Mouse (Mus musculus): ENCODE measurements around the gene Vmn1r104. TPM values are rescaled to one million over a fixed set of nuclear protein-coding genes. Genes with fewer than 3 reads are reported as not detected.

Gene Vmn1r104
- polyA plus RNA-seq (2015; fragmentation: Nextera tagmentation; extraction: Ambion mirVana): not detected in 2 replicates

GRCm38 (mm10) chr7:20533537-20533936, at the start of gene Vmn1r104:
Gene Vmn1r104 (plus strand): TSS chr7:20533837.

GRCm38 (mm10) chr7:20510434-20510833, 23.2 kb upstream of the Vmn1r104 start, which contains the start of gene Vmn1r103:
Gene Vmn1r103 (minus strand): TSS chr7:20510534.

GRCm38 (mm10) chr7:20545657-20546056, 12.0 kb downstream of the Vmn1r104 start, which contains the start of gene Gm5726:
Gene Gm5726 (minus strand): TSS chr7:20545757.

GRCm38 (mm10) chr7:20576141-20576540, 42.5 kb downstream of the Vmn1r104 start, which contains the start of gene Gm4141:
Gene Gm4141 (minus strand): TSS chr7:20576241.

Other genes with a start within 250 kb of the Vmn1r104 start
- not detected in 2 replicates for gene Gm4133, start 199.8 kb upstream of the Vmn1r104 start, polyA plus RNA-seq (2015; fragmentation: Nextera tagmentation; extraction: Ambion mirVana)
- not detected in 2 replicates for gene Gm5728, start 158.4 kb upstream of the Vmn1r104 start, polyA plus RNA-seq (2015; fragmentation: Nextera tagmentation; extraction: Ambion mirVana)
- gene Vmn1r100, start 115.9 kb upstream of the Vmn1r104 start, polyA plus RNA-seq (2015; fragmentation: Nextera tagmentation; extraction: Ambion mirVana): not detected in 2 replicates
- not detected in 2 replicates for gene Vmn1r101, start 91.2 kb upstream of the Vmn1r104 start, polyA plus RNA-seq (2015; fragmentation: Nextera tagmentation; extraction: Ambion mirVana)
- gene Gm10670, start 58.9 kb upstream of the Vmn1r104 start, polyA plus RNA-seq (2015; fragmentation: Nextera tagmentation; extraction: Ambion mirVana): not detected in 2 replicates
- not detected in 2 replicates for gene Vmn1r103, start 23.3 kb upstream of the Vmn1r104 start, polyA plus RNA-seq (2015; fragmentation: Nextera tagmentation; extraction: Ambion mirVana)
- not detected in 2 replicates for gene Gm5726, start 11.9 kb downstream of the Vmn1r104 start, polyA plus RNA-seq (2015; fragmentation: Nextera tagmentation; extraction: Ambion mirVana)
- not detected in 2 replicates for gene Gm4141, start 42.4 kb downstream of the Vmn1r104 start, polyA plus RNA-seq (2015; fragmentation: Nextera tagmentation; extraction: Ambion mirVana)
- not detected in 2 replicates for gene Gm4513, start 65.2 kb downstream of the Vmn1r104 start, polyA plus RNA-seq (2015; fragmentation: Nextera tagmentation; extraction: Ambion mirVana)
- not detected in 2 replicates for gene Vmn1r107, start 135.1 kb downstream of the Vmn1r104 start, polyA plus RNA-seq (2015; fragmentation: Nextera tagmentation; extraction: Ambion mirVana)
- not detected in 2 replicates for gene Vmn1r111, start 169.4 kb downstream of the Vmn1r104 start, polyA plus RNA-seq (2015; fragmentation: Nextera tagmentation; extraction: Ambion mirVana)
- not detected in 2 replicates for gene Gm10668, start 196.8 kb downstream of the Vmn1r104 start, polyA plus RNA-seq (2015; fragmentation: Nextera tagmentation; extraction: Ambion mirVana)
- gene Vmn1r112, start 237.3 kb downstream of the Vmn1r104 start, polyA plus RNA-seq (2015; fragmentation: Nextera tagmentation; extraction: Ambion mirVana): not detected in 2 replicates